Mouse (Mus musculus): ENCODE measurements around the gene B3glct. TPM values are rescaled to one million over a fixed set of nuclear protein-coding genes. Genes with fewer than 3 reads are reported as not detected.

Gene B3glct
- total RNA-seq, 1 experiment = 6.0 TPM

DNA sequence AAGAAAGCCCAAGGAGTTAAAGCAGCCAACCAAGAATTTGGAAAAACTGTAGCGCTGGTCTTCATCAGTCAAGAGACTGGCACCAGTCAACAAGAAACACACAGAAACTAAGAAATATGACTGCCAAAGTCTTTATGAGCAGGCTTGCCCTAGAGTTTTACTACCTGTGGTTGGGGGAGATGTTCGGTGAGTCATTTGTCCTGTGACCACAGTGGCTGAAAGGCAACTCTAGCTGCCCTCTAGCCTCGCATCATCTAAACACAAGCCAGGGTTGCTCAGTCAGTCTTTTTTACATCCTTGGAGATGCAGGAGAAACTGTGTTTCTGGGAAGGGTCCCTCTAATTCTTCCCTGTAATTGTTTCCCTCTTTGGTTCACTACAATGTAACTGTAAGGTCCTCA lies 834 bp upstream of the B3glct start:
- no peak for TF ChIP-seq HCFC1 (IDR thresholded peaks at IDR 0.05; ENCODE audit: borderline replicate concordance, insufficient read depth, low read length)
- TF ChIP-seq CHD2 (IDR thresholded peaks at IDR 0.05; ENCODE audit: low read depth, low read length) = no peak
- Histone ChIP-seq H3K9ac (ENCODE audit: insufficient read depth, low read depth, low read length, poor library complexity, severe bottlenecking) (no peak overlapping the region), H3K4me3 (ENCODE audit: insufficient read depth in 1 of 2, low read depth in 1 of 2, low read length in 2 of 2, poor library complexity in 1 of 2, severe bottlenecking in 1 of 2) (no peak overlapping the region), H3K4me1 (ENCODE audit: control insufficient read depth in 2 of 2, insufficient read depth in 2 of 2, low read length in 2 of 2, poor library complexity in 1 of 2) (no peaks in the 10 kb centered on the region; a peak in 1 of 4 replicates), H3K36me3 (ENCODE audit: control insufficient read depth, insufficient read depth, low read length, poor library complexity, severe bottlenecking) (no peaks in the 10 kb centered on the region), H3K9me3 (ENCODE audit: control insufficient read depth, insufficient read depth, low read depth, low read length) (peaks cover 6% of the 10 kb centered on the region; the same call in 1 of the 2 replicates), H3K27ac (ENCODE audit: insufficient read depth, low read depth, low read length, poor library complexity, severe bottlenecking) (no peak overlapping the region)
- in situ Hi-C loops (cut with MboI; ENCODE audit: low sequenced_read_pairs in 2 of 2, unreplicated experiment in 2 of 2) = no loop called here
- DNase-seq (ENCODE audit: low read depth, low spot score) = no peak

- in situ Hi-C loops (cut with MboI; ENCODE audit: low sequenced_read_pairs in 2 of 2, unreplicated experiment in 2 of 2) = no loop called here
- Histone ChIP-seq H3K27ac (ENCODE audit: insufficient read depth, low read depth, low read length, poor library complexity, severe bottlenecking) (no peak overlapping the region), H3K4me3 (ENCODE audit: insufficient read depth in 1 of 2, low read depth in 1 of 2, low read length in 2 of 2, poor library complexity in 1 of 2, severe bottlenecking in 1 of 2) (peak overlapping the region; percentile 86 to 98), H3K4me1 (ENCODE audit: control insufficient read depth in 2 of 2, insufficient read depth in 2 of 2, low read length in 2 of 2, poor library complexity in 1 of 2) (no peaks in the 10 kb centered on the region; a peak in 1 of 4 replicates), H3K9ac (ENCODE audit: insufficient read depth, low read depth, low read length, poor library complexity, severe bottlenecking) (peak overlapping the region; percentile 75), H3K9me3 (ENCODE audit: control insufficient read depth, insufficient read depth, low read depth, low read length) (peaks cover 6% of the 10 kb centered on the region; the same call in 1 of the 2 replicates), H3K36me3 (ENCODE audit: control insufficient read depth, insufficient read depth, low read length, poor library complexity, severe bottlenecking) (no peaks in the 10 kb centered on the region)
- TF ChIP-seq ZNF384 (IDR thresholded peaks at IDR 0.05; ENCODE audit: low read depth, low read length) = no peak
- TF ChIP-seq MAFK (IDR thresholded peaks at IDR 0.05; ENCODE audit: insufficient read depth, low read depth, low read length) = no peak
- TF ChIP-seq ZC3H11A (IDR thresholded peaks at IDR 0.05; ENCODE audit: borderline replicate concordance, low read depth, low read length) = no peak
- no peak for TF ChIP-seq CHD2 (IDR thresholded peaks at IDR 0.05; ENCODE audit: low read depth, low read length)
- no peak for TF ChIP-seq HCFC1 (IDR thresholded peaks at IDR 0.05; ENCODE audit: borderline replicate concordance, insufficient read depth, low read length)
- no peak for DNase-seq (ENCODE audit: low read depth, low spot score)
Observed at GRCm38 (mm10) chr5:149678990-149679348, 939 bp downstream of the B3glct start.

GRCm38 (mm10) chr5:149679362-149679761 lies 1.3 kb downstream of the B3glct start:
- Histone ChIP-seq H3K36me3 (ENCODE audit: control insufficient read depth, insufficient read depth, low read length, poor library complexity, severe bottlenecking) (no peaks in the 10 kb centered on the region), H3K4me3 (ENCODE audit: insufficient read depth in 1 of 2, low read depth in 1 of 2, low read length in 2 of 2, poor library complexity in 1 of 2, severe bottlenecking in 1 of 2) (peak overlapping the region; percentile 86 to 98), H3K4me1 (ENCODE audit: control insufficient read depth in 2 of 2, insufficient read depth in 2 of 2, low read length in 2 of 2, poor library complexity in 1 of 2) (no peaks in the 10 kb centered on the region; a peak in 1 of 4 replicates), H3K27ac (ENCODE audit: insufficient read depth, low read depth, low read length, poor library complexity, severe bottlenecking) (no peak overlapping the region), H3K9me3 (ENCODE audit: control insufficient read depth, insufficient read depth, low read depth, low read length) (peaks cover 6% of the 10 kb centered on the region; the same call in 1 of the 2 replicates), H3K9ac (ENCODE audit: insufficient read depth, low read depth, low read length, poor library complexity, severe bottlenecking) (0 out of 2 replicates have a peak overlapping the region, but pooled peaks have one; percentile 24)
- in situ Hi-C loops (cut with MboI; ENCODE audit: low sequenced_read_pairs in 2 of 2, unreplicated experiment in 2 of 2) = no loop called here
- no peak for DNase-seq (ENCODE audit: low read depth, low spot score)
- no peak for TF ChIP-seq ZNF384 (IDR thresholded peaks at IDR 0.05; ENCODE audit: low read depth, low read length)
- no peak for TF ChIP-seq HCFC1 (IDR thresholded peaks at IDR 0.05; ENCODE audit: borderline replicate concordance, insufficient read depth, low read length)
- no peak for TF ChIP-seq CHD2 (IDR thresholded peaks at IDR 0.05; ENCODE audit: low read depth, low read length)
- no peak for TF ChIP-seq ZC3H11A (IDR thresholded peaks at IDR 0.05; ENCODE audit: borderline replicate concordance, low read depth, low read length)
- TF ChIP-seq MAFK (IDR thresholded peaks at IDR 0.05; ENCODE audit: insufficient read depth, low read depth, low read length) = no peak

DNA sequence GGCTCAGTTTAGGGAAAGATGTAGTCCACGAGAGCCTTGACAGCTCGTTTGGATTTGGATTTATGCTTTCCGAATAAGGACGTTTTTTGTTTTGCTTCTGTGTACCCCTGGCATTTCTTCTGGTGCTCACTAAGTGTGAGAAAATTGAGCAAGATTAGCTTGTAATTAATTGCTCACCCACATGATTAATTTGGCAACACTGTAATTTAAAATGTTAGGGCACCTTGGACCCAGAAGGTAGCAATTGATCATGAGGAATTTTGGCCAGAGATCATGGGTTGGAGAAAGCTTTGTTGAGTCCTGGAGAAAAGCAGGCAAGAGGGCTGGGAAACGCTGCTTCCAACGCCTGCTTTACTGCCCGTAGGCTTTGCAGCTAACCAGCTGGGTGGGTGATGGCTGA lies 1.9 kb downstream of the B3glct start:
- TF ChIP-seq ZC3H11A (IDR thresholded peaks at IDR 0.05; ENCODE audit: borderline replicate concordance, low read depth, low read length) (no peak), ZNF384 (IDR thresholded peaks at IDR 0.05; ENCODE audit: low read depth, low read length) (no peak), HCFC1 (IDR thresholded peaks at IDR 0.05; ENCODE audit: borderline replicate concordance, insufficient read depth, low read length) (no peak), CHD2 (IDR thresholded peaks at IDR 0.05; ENCODE audit: low read depth, low read length) (no peak), MAFK (IDR thresholded peaks at IDR 0.05; ENCODE audit: insufficient read depth, low read depth, low read length) (no peak)
- no peak overlapping the region for H3K9ac ChIP-seq (ENCODE audit: insufficient read depth, low read depth, low read length, poor library complexity, severe bottlenecking)
- H3K27ac ChIP-seq (ENCODE audit: insufficient read depth, low read depth, low read length, poor library complexity, severe bottlenecking) = no peak overlapping the region
- H3K36me3 ChIP-seq (ENCODE audit: control insufficient read depth, insufficient read depth, low read length, poor library complexity, severe bottlenecking) = no peaks in the 10 kb centered on the region
- in situ Hi-C loops (cut with MboI; ENCODE audit: low sequenced_read_pairs in 2 of 2, unreplicated experiment in 2 of 2) = no loop called here
- H3K4me3 ChIP-seq (ENCODE audit: insufficient read depth in 1 of 2, low read depth in 1 of 2, low read length in 2 of 2, poor library complexity in 1 of 2, severe bottlenecking in 1 of 2) = no peak overlapping the region
- peaks cover 6% of the 10 kb centered on the region; the same call in 1 of the 2 replicates for H3K9me3 ChIP-seq (ENCODE audit: control insufficient read depth, insufficient read depth, low read depth, low read length)
- H3K4me1 ChIP-seq (ENCODE audit: control insufficient read depth in 2 of 2, insufficient read depth in 2 of 2, low read length in 2 of 2, poor library complexity in 1 of 2) = no peaks in the 10 kb centered on the region; a peak in 1 of 4 replicates
- DNase-seq (ENCODE audit: low read depth, low spot score) = no peak

- no peak for DNase-seq (ENCODE audit: low read depth, low spot score)
- no peaks in the 10 kb centered on the region; a peak in 1 of 4 replicates for H3K4me1 ChIP-seq (ENCODE audit: control insufficient read depth in 2 of 2, insufficient read depth in 2 of 2, low read length in 2 of 2, poor library complexity in 1 of 2)
- H3K9ac ChIP-seq (ENCODE audit: insufficient read depth, low read depth, low read length, poor library complexity, severe bottlenecking) = no peak overlapping the region
- no peak overlapping the region for H3K4me3 ChIP-seq (ENCODE audit: insufficient read depth in 1 of 2, low read depth in 1 of 2, low read length in 2 of 2, poor library complexity in 1 of 2, severe bottlenecking in 1 of 2)
- H3K9me3 ChIP-seq (ENCODE audit: control insufficient read depth, insufficient read depth, low read depth, low read length) = peaks cover 6% of the 10 kb centered on the region; the same call in 1 of the 2 replicates
- H3K27ac ChIP-seq (ENCODE audit: insufficient read depth, low read depth, low read length, poor library complexity, severe bottlenecking) = no peak overlapping the region
- TF ChIP-seq ZC3H11A (IDR thresholded peaks at IDR 0.05; ENCODE audit: borderline replicate concordance, low read depth, low read length) (no peak), HCFC1 (IDR thresholded peaks at IDR 0.05; ENCODE audit: borderline replicate concordance, insufficient read depth, low read length) (no peak), ZNF384 (IDR thresholded peaks at IDR 0.05; ENCODE audit: low read depth, low read length) (no peak), MAFK (IDR thresholded peaks at IDR 0.05; ENCODE audit: insufficient read depth, low read depth, low read length) (no peak), CHD2 (IDR thresholded peaks at IDR 0.05; ENCODE audit: low read depth, low read length) (no peak)
- in situ Hi-C loops (cut with MboI; ENCODE audit: low sequenced_read_pairs in 2 of 2, unreplicated experiment in 2 of 2) = no loop called here
- no peaks in the 10 kb centered on the region for H3K36me3 ChIP-seq (ENCODE audit: control insufficient read depth, insufficient read depth, low read length, poor library complexity, severe bottlenecking)
Observed at GRCm38 (mm10) chr5:149680946-149681345, 2.9 kb downstream of the B3glct start.
